Mouse (Mus musculus) ES-Bruce4 (cell line): ENCODE measurements around the gene Kcna3. TPM values are rescaled to one million over a fixed set of nuclear protein-coding genes. Genes with fewer than 3 reads are reported as not detected.

Experiments
- H3K27ac ChIP-seq: 2 replicates; pipeline ENCODE4 v1.5.1; 2012; ENCODE audit warnings: low read length, inconsistent platforms; ENCODE audit not compliant: insufficient read depth
- H3K27me3 ChIP-seq: 2 replicates; pipeline ENCODE4 v1.6.1; 2012; ENCODE audit warnings: mild to moderate bottlenecking, low read length, inconsistent platforms; ENCODE audit not compliant: control insufficient read depth, poor library complexity, insufficient read depth, severe bottlenecking
- H3K36me3 ChIP-seq: 2 replicates; pipeline ENCODE4 v1.6.1; 2012; ENCODE audit warnings: inconsistent platforms, mild to moderate bottlenecking, low read length, moderate library complexity; ENCODE audit not compliant: control insufficient read depth, poor library complexity, insufficient read depth, severe bottlenecking
- H3K4me1 ChIP-seq: one replicate; pipeline ENCODE4 v1.8.1; 2011; ENCODE audit warnings: low read length; ENCODE audit not compliant: control insufficient read depth, insufficient read depth
- H3K4me3 ChIP-seq: 2 replicates; pipeline ENCODE4 v1.5.1; 2011; ENCODE audit warnings: low read depth, mild to moderate bottlenecking, low read length
- H3K9ac ChIP-seq: 2 replicates; pipeline ENCODE4 v1.6.1; 2012; ENCODE audit warnings: low read depth, mild to moderate bottlenecking, inconsistent platforms; ENCODE audit not compliant: poor library complexity, severe bottlenecking
- H3K9me3 ChIP-seq: replicated peaks from 2 replicates; pipeline ENCODE4 v1.6.1; 2012; ENCODE audit warnings: mild to moderate bottlenecking, low read length, inconsistent platforms; ENCODE audit not compliant: control insufficient read depth, poor library complexity, insufficient read depth, severe bottlenecking
- CTCF ChIP-seq: IDR thresholded peaks from one replicate; pipeline ENCODE4 v1.8.1; 2011; ENCODE audit warnings: low read depth, low read length
- EP300 ChIP-seq: IDR thresholded peaks from 2 replicates; pipeline ENCODE4 v1.6.1; 2011; ENCODE audit warnings: low read depth, low read length; ENCODE audit not compliant: insufficient read depth
- POLR2A ChIP-seq: IDR thresholded peaks from one replicate; pipeline ENCODE4 v1.8.1; 2011; ENCODE audit warnings: low read length; ENCODE audit not compliant: insufficient read depth
- polyA plus RNA-seq: library from polyadenylated mRNA; stranded (reverse); fragments of >200 nt; gene quantifications from 2 replicates; pipeline ENCODE4 v1.2.4, GENCODE M21; 2011; ENCODE audit warnings: low read depth; ENCODE audit not compliant: missing spikeins, insufficient read depth, insufficient read length

Gene Kcna3
- polyA plus RNA-seq, 1 experiment: 0.63 TPM

DNA sequence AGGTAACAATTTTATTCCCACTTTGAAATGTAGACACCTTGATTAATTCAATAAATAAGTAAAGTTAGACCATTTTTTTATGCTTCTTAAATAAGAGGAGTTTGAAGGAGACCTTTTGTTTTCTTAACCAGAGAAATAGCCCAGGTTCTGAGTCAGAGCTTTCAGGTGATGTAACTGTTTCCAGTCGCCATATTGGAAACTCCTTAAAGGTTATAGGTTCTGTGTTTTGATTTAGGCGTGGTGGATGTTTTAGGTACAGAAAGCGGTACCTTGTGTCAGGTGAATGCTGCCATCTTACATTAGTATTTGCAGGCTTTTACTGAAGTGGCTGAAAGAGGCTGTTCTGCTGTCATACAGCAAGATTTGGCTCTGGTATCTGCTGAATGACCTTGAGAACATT is 4.4 kb downstream of the Kcna3 start:
- Histone ChIP-seq H3K9ac (no peak overlapping the region), H3K27ac (no peak overlapping the region), H3K9me3 (no peaks in the 10 kb centered on the region), H3K4me1 (no peaks in the 10 kb centered on the region), H3K36me3 (no peaks in the 10 kb centered on the region), H3K4me3 (no peak overlapping the region), H3K27me3 (peaks cover 14% of the 10 kb centered on the region)
- TF ChIP-seq EP300 (no peak), CTCF (no peak), POLR2A (no peak)

DNA sequence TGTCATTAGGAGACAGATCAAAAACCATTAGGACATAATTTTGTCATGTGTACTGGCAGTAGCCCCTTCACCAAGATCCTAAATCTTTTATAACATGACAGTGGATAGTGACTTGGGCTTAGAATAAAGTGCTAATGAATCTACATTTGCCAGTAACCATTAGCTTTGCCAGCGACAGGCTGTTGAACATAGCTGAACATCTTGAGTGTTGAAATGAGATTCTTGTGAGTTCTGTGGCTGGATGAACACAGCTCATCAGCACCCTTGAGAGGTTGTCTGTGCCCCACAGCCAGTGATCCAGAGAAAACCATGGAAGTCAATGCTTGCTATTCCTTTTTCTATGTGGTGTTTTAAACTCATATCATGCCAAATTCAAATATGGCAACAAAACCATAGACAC is 5.7 kb downstream of the Kcna3 start:
- H3K27me3 ChIP-seq: peaks cover 13% of the 10 kb centered on the region

GRCm38 (mm10) chr3:107061468-107061867 is 25.5 kb downstream of the Kcna3 start:
- Histone ChIP-seq H3K4me1 (no peaks in the 10 kb centered on the region), H3K36me3 (no peaks in the 10 kb centered on the region), H3K9ac (no peak overlapping the region), H3K9me3 (no peaks in the 10 kb centered on the region), H3K27ac (no peak overlapping the region), H3K4me3 (no peak overlapping the region), H3K27me3 (no peaks in the 10 kb centered on the region)
- TF ChIP-seq POLR2A (no peak), EP300 (no peak), CTCF (no peak)

More for the DNA sequence above, 5.7 kb downstream of the Kcna3 start:
- H3K4me1 ChIP-seq: no peaks in the 10 kb centered on the region
- no peaks in the 10 kb centered on the region for H3K36me3 ChIP-seq
- H3K4me3 ChIP-seq: no peak overlapping the region
- no peak overlapping the region for H3K27ac ChIP-seq
- no peak for TF ChIP-seq POLR2A
- TF ChIP-seq CTCF: no peak
- TF ChIP-seq EP300: no peak
- H3K9me3 ChIP-seq: no peaks in the 10 kb centered on the region
- H3K9ac ChIP-seq: no peak overlapping the region

GRCm38 (mm10) chr3:107062771-107063170 is 26.8 kb downstream of the Kcna3 start:
- TF ChIP-seq CTCF (no peak), POLR2A (no peak), EP300 (no peak)
- no peak overlapping the region for H3K27ac ChIP-seq

GRCm38 (mm10) chr3:107065510-107066095 is 29.6 kb downstream of the Kcna3 start:
- Histone ChIP-seq H3K27me3 (no peaks in the 10 kb centered on the region), H3K9ac (no peak overlapping the region), H3K4me1 (no peaks in the 10 kb centered on the region), H3K4me3 (no peak overlapping the region), H3K27ac (no peak overlapping the region), H3K36me3 (no peaks in the 10 kb centered on the region), H3K9me3 (no peaks in the 10 kb centered on the region)
- TF ChIP-seq POLR2A (no peak), EP300 (no peak), CTCF (no peak)

More at GRCm38 (mm10) chr3:107062771-107063170, 26.8 kb downstream of the Kcna3 start:
- Histone ChIP-seq H3K9me3 (no peaks in the 10 kb centered on the region), H3K4me3 (no peak overlapping the region), H3K27me3 (no peaks in the 10 kb centered on the region), H3K4me1 (no peaks in the 10 kb centered on the region), H3K36me3 (no peaks in the 10 kb centered on the region), H3K9ac (no peak overlapping the region)

DNA sequence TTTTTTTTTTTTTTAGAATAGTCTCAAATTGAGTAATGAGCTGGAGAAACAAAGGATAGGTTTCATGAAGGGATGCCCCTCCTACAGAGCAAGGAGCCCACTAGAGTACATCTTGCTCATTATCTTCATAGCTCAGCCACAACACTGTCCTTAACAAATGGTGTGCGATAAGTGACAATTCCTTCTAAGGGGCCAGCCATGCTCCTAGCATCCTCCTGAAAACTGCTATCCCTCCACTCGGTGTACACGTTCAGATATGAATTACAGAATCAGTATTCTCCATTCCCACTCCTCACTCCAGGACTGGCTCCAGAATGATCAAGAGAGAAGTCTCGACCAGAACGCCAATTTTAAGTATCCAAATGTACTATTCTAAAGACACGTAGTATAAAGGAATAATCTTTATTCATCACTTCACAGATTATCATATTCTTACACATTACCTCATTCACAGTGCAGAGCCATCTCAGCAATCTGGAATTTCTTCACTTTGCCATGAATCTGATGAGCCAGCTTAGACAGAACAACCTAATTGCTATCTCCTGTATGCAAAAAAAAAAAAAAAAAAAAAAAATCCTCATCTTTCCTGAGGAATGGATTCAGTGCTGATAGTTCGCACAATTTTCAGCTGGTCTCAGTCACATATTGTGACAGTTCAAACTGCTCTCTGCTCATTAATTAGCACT is 30.3 kb downstream of the Kcna3 start:
- no peaks in the 10 kb centered on the region for H3K36me3 ChIP-seq
- H3K4me1 ChIP-seq: no peaks in the 10 kb centered on the region
- H3K4me3 ChIP-seq: no peak overlapping the region
- no peak overlapping the region for H3K9ac ChIP-seq
- no peak for TF ChIP-seq POLR2A
- no peak for TF ChIP-seq EP300
- no peak for TF ChIP-seq CTCF
- H3K27me3 ChIP-seq: no peaks in the 10 kb centered on the region
- no peak overlapping the region for H3K27ac ChIP-seq
- H3K9me3 ChIP-seq: no peaks in the 10 kb centered on the region
